Mouse (Mus musculus) kidney, embryonic 14.5 days (tissue): ENCODE data around the gene Plaa. TPM values are rescaled to one million over a fixed set of nuclear protein-coding genes. Genes with fewer than 3 reads are reported as not detected.

Experiments used
- ATAC-seq: fragments of 200-750 bp; cut with Nextera tagmentation; 2 replicates; pipeline ENCODE4 v1.8.0; 2017; ENCODE audit warnings: moderate number of reproducible peaks, mild to moderate bottlenecking, moderate TSS enrichment, moderate library complexity; ENCODE audit not compliant: low FRiP score, low TSS enrichment
- H3K27ac ChIP-seq: fragments of 300-500 bp; sonication (generic); 2 replicates; pipeline ENCODE4 v1.5.1; 2014; ENCODE audit warnings: low read depth, mild to moderate bottlenecking, low read length, moderate library complexity, mixed read lengths
- H3K27me3 ChIP-seq: fragments of 300-500 bp; sonication (generic); 2 replicates; pipeline ENCODE4 v1.6.1; 2014; ENCODE audit warnings: mild to moderate bottlenecking, low read length; ENCODE audit not compliant: control insufficient read depth, insufficient read depth
- H3K36me3 ChIP-seq: fragments of 300-500 bp; sonication (generic); 2 replicates; pipeline ENCODE4 v1.6.1; 2014; ENCODE audit warnings: low read length, mixed read lengths; ENCODE audit not compliant: control insufficient read depth, insufficient read depth
- H3K4me1 ChIP-seq: fragments of 300-500 bp; sonication (generic); 2 replicates; pipeline ENCODE4 v1.6.1; 2014; ENCODE audit warnings: low read length, mixed read lengths; ENCODE audit not compliant: control insufficient read depth, insufficient read depth
- H3K4me2 ChIP-seq: fragments of 300-500 bp; sonication (generic); replicated peaks from 2 replicates; pipeline ENCODE4 v1.6.1; 2014; ENCODE audit warnings: low read depth, mild to moderate bottlenecking, low read length
- H3K4me3 ChIP-seq: fragments of 300-500 bp; sonication (generic); 2 replicates; pipeline ENCODE4 v1.5.1; 2014; ENCODE audit warnings: mild to moderate bottlenecking, low read length
- H3K9ac ChIP-seq: fragments of 300-500 bp; sonication (generic); 2 replicates; pipeline ENCODE4 v1.6.1; 2014; ENCODE audit warnings: low read depth, mild to moderate bottlenecking, low read length, moderate library complexity
- H3K9me3 ChIP-seq: fragments of 300-500 bp; sonication (generic); 2 replicates; pipeline ENCODE4 v1.6.1; 2016; ENCODE audit warnings: low read length; ENCODE audit not compliant: control insufficient read depth
- WGBS: fragments of 180-500 bp; shearing (Covaris S2); extraction: QIAGEN DNeasy Blood & Tissue Kit; methylation state at CpG from one replicate; pipeline ENCODE4 v1.1.7; 2014; 5-methylcytosine and 5-hydroxymethylcytosine counted together
- polyA plus RNA-seq: library from polyadenylated mRNA; unstranded; fragments of >200 nt; fragmentation: Nextera tagmentation; extraction: Ambion mirVana; gene quantifications from 2 replicates; pipeline ENCODE4 v1.2.1, GENCODE M21; 2014

Gene Plaa
- polyA plus RNA-seq, 1 experiment from 2014 or later, result 83.2 TPM

DNA sequence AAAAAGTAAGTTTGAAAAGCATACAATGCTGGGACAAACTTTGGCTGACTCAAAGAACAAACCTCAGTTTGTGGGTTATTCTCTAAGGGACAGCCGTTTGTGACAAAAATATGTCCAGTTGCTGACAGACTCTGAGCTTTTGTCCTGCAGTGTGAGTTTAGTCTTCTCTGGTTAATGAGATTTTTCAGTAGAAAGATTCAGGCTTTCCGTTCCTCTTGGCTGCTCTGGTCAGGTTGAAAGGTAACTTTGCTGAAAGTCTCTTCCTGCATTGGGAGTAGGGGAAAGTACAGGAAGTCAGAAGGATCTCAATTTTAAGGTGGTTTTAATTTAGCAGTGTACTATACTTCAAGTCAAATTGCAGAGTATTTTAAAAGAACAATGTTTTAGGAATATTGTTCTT, 2.5 kb upstream of the Plaa start:
- 76% methylated on average over 2 of the region's 2 CpGs for WGBS
- Histone ChIP-seq H3K4me3 (no peak overlapping the region), H3K4me2 (no peak overlapping the region), H3K27ac (peak overlapping the region; percentile 12; the same call in 1 of the 2 replicates), H3K27me3 (no peaks in the 10 kb centered on the region), H3K4me1 (peaks cover 12% of the 10 kb centered on the region; the same call in 1 of the 2 replicates), H3K9ac (no peak overlapping the region), H3K9me3 (no peaks in the 10 kb centered on the region), H3K36me3 (no peaks in the 10 kb centered on the region)
- ATAC-seq, result no peak

DNA sequence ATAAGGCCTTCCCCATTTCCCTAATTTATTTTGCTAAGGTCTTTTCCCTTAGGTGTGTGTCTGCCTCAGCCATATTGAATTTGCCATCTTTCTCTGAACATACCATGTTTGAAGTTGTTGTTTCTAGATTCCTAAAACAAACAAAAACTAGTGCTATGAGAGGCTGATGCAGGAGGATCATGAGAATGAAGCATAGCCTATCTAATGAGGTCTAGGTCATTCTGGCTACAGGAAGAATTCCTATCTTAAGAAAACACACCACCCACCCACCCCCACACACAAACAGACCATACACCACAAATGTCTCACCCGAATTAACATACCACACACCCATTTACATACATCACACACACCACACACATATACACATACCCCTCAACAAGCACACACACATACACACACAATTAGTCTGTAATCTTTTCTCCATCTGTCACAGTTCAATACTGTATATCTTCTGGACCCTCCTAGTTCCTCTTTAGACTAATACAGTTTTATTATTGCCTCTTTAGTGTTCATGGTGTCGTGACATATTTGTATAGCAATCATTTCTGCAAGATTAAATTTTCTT, 1.5 kb upstream of the Plaa start:
- Histone ChIP-seq H3K27me3 (no peaks in the 10 kb centered on the region), H3K4me2 (no peak overlapping the region), H3K36me3 (no peaks in the 10 kb centered on the region), H3K9ac (no peak overlapping the region), H3K4me3 (no peak overlapping the region), H3K9me3 (no peaks in the 10 kb centered on the region), H3K27ac (no peak overlapping the region), H3K4me1 (peaks cover 12% of the 10 kb centered on the region; the same call in 1 of the 2 replicates)
- 87% methylated on average over 2 of the region's 2 CpGs for WGBS
- ATAC-seq, result no peak

DNA sequence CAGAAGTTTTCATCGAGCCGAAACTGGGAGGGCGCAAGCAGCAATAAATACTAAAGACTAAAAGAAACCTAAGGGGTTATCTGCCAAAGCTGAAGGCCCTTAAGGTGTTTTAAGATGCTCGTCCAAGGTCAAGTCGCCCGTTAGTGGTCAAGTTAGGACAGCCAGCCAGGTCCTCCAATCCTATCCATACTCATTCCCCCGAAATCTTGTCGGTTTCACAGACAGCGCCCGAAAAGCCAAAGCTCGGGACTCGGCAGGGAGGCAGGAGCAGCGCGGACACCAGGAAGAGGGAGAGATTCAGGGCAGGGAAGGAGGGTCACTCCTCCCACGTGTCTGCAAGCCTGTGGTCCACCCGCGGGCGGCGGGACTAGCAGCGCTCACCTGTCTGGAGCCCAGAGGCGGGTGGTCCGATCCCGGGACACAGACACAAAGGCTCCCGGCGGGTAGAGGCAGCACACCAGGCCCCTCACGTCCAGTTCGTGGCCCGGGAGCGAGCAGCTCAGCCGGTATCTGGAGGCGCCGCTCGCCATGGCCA, 481 bp downstream of the Plaa start:
- peak; percentile 89; the same call in 1 of the 2 replicates for ATAC-seq
- Histone ChIP-seq H3K9ac (peak overlapping the region; percentile 89), H3K27ac (peak overlapping the region; percentile 85), H3K4me1 (peaks cover 12% of the 10 kb centered on the region; the same call in 1 of the 2 replicates), H3K4me2 (peak overlapping the region; percentile 71), H3K27me3 (no peaks in the 10 kb centered on the region), H3K36me3 (no peaks in the 10 kb centered on the region), H3K9me3 (no peaks in the 10 kb centered on the region), H3K4me3 (peak overlapping the region; percentile 83)
- WGBS, result under 1% methylated on average over 32 of the region's 33 CpGs

DNA sequence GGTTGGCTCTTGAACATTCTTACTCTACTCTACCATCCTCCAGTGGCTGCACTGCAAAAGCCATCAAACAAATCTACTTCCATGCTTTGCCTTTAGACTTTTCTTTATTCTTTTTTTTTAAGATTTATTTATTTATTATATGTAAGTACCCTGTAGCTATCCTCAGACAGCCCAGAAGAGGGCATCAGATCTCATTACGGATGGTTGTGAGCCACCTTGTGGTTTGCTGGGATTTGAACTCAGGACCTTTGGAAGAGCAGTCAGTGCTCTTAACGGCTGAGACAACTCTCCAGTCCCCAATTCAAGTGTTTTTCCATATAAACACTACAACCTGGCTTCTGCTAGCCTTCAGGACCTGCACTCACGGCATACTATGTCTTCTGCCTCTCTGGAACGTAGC, 1.6 kb downstream of the Plaa start:
- Histone ChIP-seq H3K4me2 (peak overlapping the region; percentile 71; the same call in 1 of the 2 replicates), H3K9ac (no peak overlapping the region), H3K27ac (no peak overlapping the region), H3K4me1 (peaks cover 12% of the 10 kb centered on the region; the same call in 1 of the 2 replicates), H3K9me3 (no peaks in the 10 kb centered on the region), H3K4me3 (peak overlapping the region; percentile 83; the same call in 1 of the 2 replicates), H3K27me3 (no peaks in the 10 kb centered on the region), H3K36me3 (no peaks in the 10 kb centered on the region)
- no peak for ATAC-seq
- WGBS, result 86% methylated on average over 4 of the region's 4 CpGs

DNA sequence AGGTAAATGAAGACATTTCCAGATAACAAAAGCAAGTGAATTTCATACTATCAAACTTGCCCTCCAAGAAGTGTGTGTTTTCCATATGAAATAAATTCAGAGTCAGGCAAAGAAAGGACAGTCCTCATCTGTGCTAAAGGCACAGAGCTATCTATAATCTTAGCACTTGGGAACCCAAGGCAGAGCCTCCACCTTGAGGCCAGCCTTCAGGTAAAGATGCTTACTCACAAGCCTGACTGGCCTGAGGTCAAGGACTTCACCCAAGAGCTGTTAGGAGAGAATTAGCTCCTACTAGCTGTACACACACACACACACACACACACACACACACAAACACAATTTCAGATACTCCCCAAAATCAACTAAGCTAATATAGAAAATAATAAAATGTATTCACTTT, 10.3 kb downstream of the Plaa start:
- H3K27me3 ChIP-seq, result no peaks in the 10 kb centered on the region
- H3K4me3 ChIP-seq, result no peak overlapping the region
- H3K4me2 ChIP-seq, result no peak overlapping the region
- no peak overlapping the region for H3K27ac ChIP-seq
- 0 out of 2 replicates have a peak, but pooled peaks cover 2% of the 10 kb centered on the region for H3K4me1 ChIP-seq
- no peak for ATAC-seq
- no peaks in the 10 kb centered on the region; the same call in 1 of the 2 replicates for H3K36me3 ChIP-seq
- H3K9ac ChIP-seq, result no peak overlapping the region
- no peaks in the 10 kb centered on the region for H3K9me3 ChIP-seq

DNA sequence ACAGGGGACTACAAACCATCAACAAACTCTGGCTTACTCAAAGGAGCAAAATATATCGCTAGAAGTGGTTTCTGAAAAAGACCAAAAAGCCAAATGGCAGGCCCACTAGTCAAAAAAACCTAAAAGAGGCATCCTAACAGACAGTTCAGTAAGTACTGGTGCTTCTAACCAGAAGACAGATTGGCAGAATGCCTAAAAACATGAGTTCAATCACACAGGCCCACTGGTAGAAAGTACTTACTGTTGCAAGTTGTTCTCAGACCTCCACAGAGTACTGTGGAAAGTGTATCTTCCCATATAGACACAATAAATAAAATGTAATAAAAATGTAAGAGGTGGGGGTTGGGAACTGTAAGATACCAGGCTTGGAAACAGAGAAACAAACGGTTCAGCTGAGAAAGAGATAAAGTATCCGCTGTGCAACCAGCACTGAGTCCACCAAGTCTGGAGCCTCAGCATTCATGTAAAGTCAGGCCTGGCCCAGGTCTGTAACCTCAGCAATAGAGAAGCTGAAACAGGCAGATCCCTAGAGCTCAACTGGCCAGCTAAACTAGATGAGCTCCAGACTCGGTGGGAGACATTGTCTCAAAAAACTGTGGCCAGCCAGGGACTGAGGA, 11.2 kb downstream of the Plaa start:
- 83% methylated on average over 4 of the region's 4 CpGs for WGBS
- no peaks in the 10 kb centered on the region for H3K27me3 ChIP-seq
- H3K4me3 ChIP-seq, result no peak overlapping the region
- H3K9ac ChIP-seq, result no peak overlapping the region
- 0 out of 2 replicates have a peak, but pooled peaks cover 2% of the 10 kb centered on the region for H3K4me1 ChIP-seq
- H3K4me2 ChIP-seq, result no peak overlapping the region
- no peaks in the 10 kb centered on the region for H3K9me3 ChIP-seq
- H3K27ac ChIP-seq, result no peak overlapping the region
- no peaks in the 10 kb centered on the region; the same call in 1 of the 2 replicates for H3K36me3 ChIP-seq
- ATAC-seq, result no peak

DNA sequence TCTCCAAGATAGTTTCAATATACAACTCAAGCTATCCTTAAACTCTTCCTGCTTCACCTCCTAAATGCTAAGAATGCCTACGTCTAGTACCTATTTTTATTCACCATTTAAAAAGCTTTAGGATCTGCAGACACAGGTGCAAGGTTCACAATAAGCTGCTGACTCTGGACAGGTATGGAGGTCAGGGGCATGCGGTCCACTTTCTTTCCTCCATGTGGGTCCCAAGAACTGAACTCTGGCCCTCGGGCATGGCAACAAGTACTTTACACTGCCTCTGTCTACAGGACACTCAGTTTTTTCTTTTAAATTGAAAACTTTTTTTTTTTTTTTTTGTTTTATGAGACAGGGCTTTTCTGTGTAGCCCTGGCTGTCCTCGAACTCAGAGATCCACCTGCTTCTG, 30.4 kb downstream of the Plaa start:
- H3K4me2 ChIP-seq, result no peak overlapping the region
- no peaks in the 10 kb centered on the region for H3K4me1 ChIP-seq
- no peak overlapping the region for H3K9ac ChIP-seq
- no peaks in the 10 kb centered on the region for H3K9me3 ChIP-seq
- peaks cover 55% of the 10 kb centered on the region for H3K36me3 ChIP-seq
- no peak for ATAC-seq
- WGBS, result 93% methylated on average over 4 of the region's 4 CpGs
- H3K27me3 ChIP-seq, result no peaks in the 10 kb centered on the region
- H3K27ac ChIP-seq, result no peak overlapping the region
- H3K4me3 ChIP-seq, result no peak overlapping the region

DNA sequence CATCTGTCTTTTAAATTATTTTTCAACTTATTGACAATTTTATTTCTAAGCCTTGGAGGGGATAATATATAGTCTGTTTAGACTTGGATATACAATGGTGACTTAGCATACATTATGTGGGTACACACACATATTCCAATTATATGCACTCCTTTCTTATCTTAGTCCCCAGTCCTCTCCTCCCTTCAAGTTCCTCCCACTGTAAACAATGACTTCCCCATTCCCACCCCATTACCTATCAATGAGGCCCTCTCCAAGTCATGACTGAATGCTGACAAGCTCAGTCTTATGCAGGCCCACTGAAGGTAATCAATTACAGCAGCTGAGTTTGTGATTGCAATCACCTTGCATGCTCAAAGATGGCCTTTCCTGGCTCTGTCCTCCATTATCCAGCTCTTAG, 38.7 kb downstream of the Plaa start:
- ATAC-seq, result no peak
- H3K4me1 ChIP-seq, result no peaks in the 10 kb centered on the region
- H3K9me3 ChIP-seq, result no peaks in the 10 kb centered on the region
- H3K27ac ChIP-seq, result no peak overlapping the region
- H3K27me3 ChIP-seq, result no peaks in the 10 kb centered on the region
- H3K36me3 ChIP-seq, result peaks cover 14% of the 10 kb centered on the region
- no peak overlapping the region for H3K9ac ChIP-seq
- no peak overlapping the region for H3K4me2 ChIP-seq
- no peak overlapping the region for H3K4me3 ChIP-seq

DNA sequence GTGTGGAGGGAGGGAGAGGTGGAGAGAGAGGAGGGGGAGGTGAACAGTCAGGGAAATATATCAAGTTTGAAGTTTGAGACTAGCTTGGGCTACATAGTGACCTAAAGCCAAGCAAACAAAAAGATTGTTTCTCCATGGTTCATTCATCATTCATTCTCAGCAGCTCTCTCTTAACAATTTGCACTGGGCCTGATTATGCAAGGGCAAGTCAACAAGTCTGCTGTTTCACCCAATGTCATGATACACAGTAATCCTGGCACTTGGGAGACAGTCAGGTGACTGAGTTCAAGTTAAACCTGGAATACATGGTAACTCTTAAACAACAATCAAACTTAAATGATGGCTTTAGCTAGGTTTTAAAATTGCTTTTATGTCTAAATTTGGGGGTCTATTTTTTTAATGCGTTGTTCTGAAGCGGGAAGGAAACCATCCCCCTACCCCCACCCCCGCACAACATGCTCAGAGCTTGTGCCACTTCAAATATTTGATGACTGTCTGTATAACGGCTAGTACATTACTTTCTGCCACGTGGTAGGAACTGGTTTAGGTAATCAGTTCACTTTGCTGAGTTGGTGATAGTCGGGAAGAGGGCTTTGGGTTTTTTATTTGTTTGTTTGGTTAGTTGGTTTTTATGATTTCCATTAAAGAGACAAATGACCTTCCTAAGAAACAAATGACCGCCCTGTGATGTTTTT, 40.9 kb downstream of the Plaa start:
- no peak for ATAC-seq
- 61% methylated on average over 7 of the region's 7 CpGs for WGBS
- Histone ChIP-seq H3K4me2 (no peak overlapping the region), H3K9me3 (no peaks in the 10 kb centered on the region), H3K4me1 (no peaks in the 10 kb centered on the region), H3K27ac (no peak overlapping the region), H3K27me3 (no peaks in the 10 kb centered on the region), H3K9ac (no peak overlapping the region), H3K4me3 (no peak overlapping the region), H3K36me3 (peaks cover 6% of the 10 kb centered on the region; the same call in 1 of the 2 replicates)
